9 mouse cellular contexts compared by ENCODE assay signal in genomic region chr5:130718385-130718784, GRCm38 (mm10).
DNase-seq lines count a peak whose midpoint lies in the region; ATAC-seq lines count a peak whose summit lies in the region.
"Had no signal": no experiment of that assay in that cellular context is flagged by ENCODE, and none has a peak within 500 bp of the region (broad histone marks: within the 10 kb centered on the region; RNA-seq: fewer than 3 reads in every experiment).

No protein-coding gene starts in this region.

- no peaks in the 10 kb centered on the region for H3K4me1 ChIP-seq in heart, embryonic 11.5 days (ENCODE audit: control insufficient read depth, insufficient read depth, low read length)
- no peaks in the 10 kb centered on the region for H3K4me1 ChIP-seq in embryonic facial prominence, embryonic 14.5 days (ENCODE audit: control insufficient read depth, insufficient read depth, low read length)

- H3K27ac ChIP-seq in heart, embryonic 11.5 days (ENCODE audit: low read depth, low read length) = no peak overlapping the region
- no peak overlapping the region for H3K27ac ChIP-seq in embryonic facial prominence, embryonic 14.5 days (replicated peaks; ENCODE audit: low read depth, low read length)

- no peak overlapping the region for H3K9ac ChIP-seq in heart, embryonic 11.5 days (ENCODE audit: low read depth, low read length)
- H3K9ac ChIP-seq in embryonic facial prominence, embryonic 14.5 days (ENCODE audit: low read depth, low read length) = no peak overlapping the region

- WGBS in heart, embryonic 11.5 days (ENCODE audit: insufficient replicate concordance) = 58% methylated on average over 9 of the region's 9 CpGs
- 60% methylated on average over 9 of the region's 9 CpGs for WGBS in embryonic facial prominence, embryonic 14.5 days

- no peaks in the 10 kb centered on the region for H3K36me3 ChIP-seq in heart, embryonic 11.5 days (ENCODE audit: control insufficient read depth, insufficient read depth, low read length)
- H3K36me3 ChIP-seq in embryonic facial prominence, embryonic 14.5 days (ENCODE audit: control insufficient read depth, insufficient read depth, low read length) = no peaks in the 10 kb centered on the region

- H3K9me3 ChIP-seq in heart, embryonic 11.5 days (replicated peaks; ENCODE audit: control insufficient read depth, low read length) = no peaks in the 10 kb centered on the region
- no peaks in the 10 kb centered on the region for H3K9me3 ChIP-seq in embryonic facial prominence, embryonic 14.5 days (ENCODE audit: control insufficient read depth, low read length)

- no peaks in the 10 kb centered on the region for H3K27me3 ChIP-seq in heart, embryonic 11.5 days (ENCODE audit: control insufficient read depth, insufficient read depth, low read length)
- no peaks in the 10 kb centered on the region for H3K27me3 ChIP-seq in embryonic facial prominence, embryonic 14.5 days (replicated peaks; ENCODE audit: control insufficient read depth, insufficient read depth, low read length)

- H3K4me2 ChIP-seq in heart, embryonic 11.5 days = no peak overlapping the region
- no peak overlapping the region for H3K4me2 ChIP-seq in embryonic facial prominence, embryonic 14.5 days (ENCODE audit: low read depth, low read length)

- peak; percentile 8 for DNase-seq in heart, postnatal 4 days
- peak; percentile 17 for DNase-seq in thymus, postnatal 4 days
- no peak for DNase-seq in thymus, postnatal 36 days
- DNase-seq in embryonic facial prominence, embryonic 14.5 days (ENCODE audit: low spot score) = peak; percentile 13
- DNase-seq in testis, postnatal 14 days (ENCODE audit: low spot score) = peak; percentile 11
- no peak for DNase-seq in ovary, adult 18-20 months (ENCODE audit: low spot score)
- DNase-seq in right cerebral cortex, adult 18-20 months = no peak
- DNase-seq: kidney, postnatal 14 days had no signal

- no peak overlapping the region for H3K4me3 ChIP-seq in heart, embryonic 11.5 days (ENCODE audit: low read depth, low read length)
- no peak overlapping the region for H3K4me3 ChIP-seq in embryonic facial prominence, embryonic 14.5 days (ENCODE audit: low read depth, low read length)

- ATAC-seq in heart, embryonic 11.5 days (replicated peaks; ENCODE audit: insufficient number of reproducible peaks, low FRiP score, low TSS enrichment) = no peak
- ATAC-seq in embryonic facial prominence, embryonic 14.5 days (ENCODE audit: low read depth) = no peak

Comparison
In these comparisons a context has a peak if more than half of its experiments do, and no peak if none do; other contexts are left out.
1. DNase-seq: peak in heart, postnatal 4 days (single experiment), thymus, postnatal 4 days (single experiment), embryonic facial prominence, embryonic 14.5 days (single experiment) and testis, postnatal 14 days (single experiment); none in thymus, postnatal 36 days (0 of 2), ovary, adult 18-20 months (single experiment) and right cerebral cortex, adult 18-20 months (single experiment).